Mouse (Mus musculus) kidney, adult 2 months (tissue): ENCODE data around the gene Glis3.

Experiments used
- CTCF ChIP-seq: fragments of 200-500 bp; conservative IDR thresholded peaks from 2 replicates; pipeline ENCODE4 v1.5.1; 2011; ENCODE audit warnings: low read depth, mild to moderate bottlenecking, control low read depth, low read length, moderate library complexity, mixed read lengths; ENCODE audit not compliant: insufficient read depth, insufficient read length
- POLR2A ChIP-seq: fragments of 200-500 bp; IDR thresholded peaks from one replicate; pipeline ENCODE4 v1.6.1; 2011; ENCODE audit warnings: low read depth, low read length, control low read depth

DNA sequence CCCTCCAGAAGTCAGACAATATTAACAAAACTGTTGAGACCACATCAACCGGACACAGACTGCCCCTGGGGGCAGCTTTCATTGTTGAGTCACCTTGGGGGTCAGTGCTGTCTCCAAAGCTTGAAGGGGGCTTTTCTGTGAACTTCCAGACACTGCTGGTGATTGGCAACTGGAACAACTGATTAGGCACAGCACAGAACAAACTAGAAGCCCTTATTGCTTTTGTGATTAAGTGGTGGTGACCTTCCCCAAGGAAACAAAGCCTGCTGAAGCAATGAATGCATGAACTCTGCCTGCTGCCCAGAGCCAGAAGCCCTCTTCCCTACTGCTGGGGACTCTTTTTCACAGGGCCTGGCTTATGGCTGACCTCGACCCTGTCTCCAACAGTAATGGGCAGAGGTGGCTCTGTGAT is 377.0 kb downstream of the Glis3 start:
- TF ChIP-seq CTCF (no peak), POLR2A (no peak)
